Mouse (Mus musculus) ES-Bruce4 (cell line): ENCODE measurements around the gene Zfp599.

ENCODE experiments used
- CTCF ChIP-seq: IDR thresholded peaks from one replicate; pipeline ENCODE4 v1.8.1; 2011; ENCODE audit warnings: low read depth, low read length
- POLR2A ChIP-seq: IDR thresholded peaks from one replicate; pipeline ENCODE4 v1.8.1; 2011; ENCODE audit warnings: low read length; ENCODE audit not compliant: insufficient read depth

- no peak for TF ChIP-seq CTCF
- no peak for TF ChIP-seq POLR2A
These were observed 35.6 kb downstream of the Zfp599 start for GRCm38 (mm10) chr9:22224066-22224465.
